Mouse (Mus musculus): ENCODE measurements around the gene Armc12.

The Armc12 gene

GRCm38 (mm10) chr17:28588591-28588990 is 58.0 kb downstream of the Armc12 start:
- no peak for DNase-seq (ENCODE audit: low spot score in 2 of 2)
